Mouse (Mus musculus): Measurements from ENCODE around the gene Ptges. TPM values are rescaled to one million over a fixed set of nuclear protein-coding genes. Genes with fewer than 3 reads are reported as not detected.

Gene Ptges
- polyA plus RNA-seq (2015; fragmentation: Nextera tagmentation; extraction: Ambion mirVana): 6.7 and 9.0 TPM in 2 replicates

GRCm38 (mm10) chr2:30929483-30930045, at the start of gene Ptges:
Gene Ptges (minus strand): TSS chr2:30929863.
- Histone ChIP-seq H3K36me3 (no peaks in the 10 kb centered on the region), H3K9me3 (no peaks in the 10 kb centered on the region), H3K4me1 (peaks cover 25% of the 10 kb centered on the region), H3K9ac (peak within 1 kb of the TSS; percentile 9; the same call in 1 of the 2 replicates), H3K4me3 (replicated peaks) (peak within 1 kb of the TSS; percentile 35), H3K4me2 (peak within 1 kb of the TSS; percentile 68), H3K27ac (peak within 1 kb of the TSS; percentile 51; the same call in 1 of the 2 replicates), H3K27me3 (replicated peaks) (no peaks in the 10 kb centered on the region)
- 2% methylated on average over 23 of the region's 23 CpGs for WGBS
- peak; percentile 59 for ATAC-seq (ENCODE audit: insufficient read depth, low FRiP score, low read depth)

- H3K4me3 ChIP-seq (replicated peaks): peak within 1 kb of the TSS; percentile 92
- H3K27me3 ChIP-seq (replicated peaks): no peaks in the 10 kb centered on the region
- 2% methylated on average over 59 of the region's 59 CpGs for WGBS
- peak within 1 kb of the TSS; percentile 78 for H3K27ac ChIP-seq
- peaks cover 28% of the 10 kb centered on the region for H3K36me3 ChIP-seq
- peak within 1 kb of the TSS; percentile 98 for H3K9ac ChIP-seq
- H3K4me2 ChIP-seq: peak within 1 kb of the TSS; percentile 81
- H3K4me1 ChIP-seq: peaks cover 19% of the 10 kb centered on the region
- H3K9me3 ChIP-seq: no peaks in the 10 kb centered on the region
- ATAC-seq (ENCODE audit: insufficient read depth, low FRiP score, low read depth): peak; percentile 93
Observed at GRCm38 (mm10) chr2:30967352-30968327, 38.0 kb upstream of the Ptges start, which contains the start of gene Tor1a. Gene Tor1a (minus strand): TSS chr2:30967933.

GRCm38 (mm10) chr2:30966826-30967225, 37.2 kb upstream of the Ptges start:
- 0 out of 2 replicates have a peak overlapping the region, but pooled peaks have one; percentile 78 for H3K27ac ChIP-seq
- ATAC-seq (ENCODE audit: insufficient read depth, low FRiP score, low read depth): no peak
- H3K9me3 ChIP-seq: no peaks in the 10 kb centered on the region
- peak overlapping the region; percentile 98 for H3K9ac ChIP-seq
- 15% methylated on average over 16 of the region's 16 CpGs for WGBS
- peaks cover 19% of the 10 kb centered on the region for H3K4me1 ChIP-seq
- peaks cover 31% of the 10 kb centered on the region for H3K36me3 ChIP-seq
- peak overlapping the region; percentile 81 for H3K4me2 ChIP-seq
- peak overlapping the region; percentile 92 for H3K4me3 ChIP-seq (replicated peaks)
- no peaks in the 10 kb centered on the region for H3K27me3 ChIP-seq (replicated peaks)

- Histone ChIP-seq H3K9me3 (no peaks in the 10 kb centered on the region), H3K27me3 (replicated peaks) (no peaks in the 10 kb centered on the region), H3K9ac (no peak overlapping the region), H3K4me2 (peak overlapping the region; percentile 81), H3K4me3 (replicated peaks) (no peak overlapping the region), H3K36me3 (peaks cover 42% of the 10 kb centered on the region), H3K27ac (no peak overlapping the region), H3K4me1 (peaks cover 19% of the 10 kb centered on the region)
- 91% methylated on average over 8 of the region's 8 CpGs for WGBS
- no peak for ATAC-seq (ENCODE audit: insufficient read depth, low FRiP score, low read depth)
Observed at GRCm38 (mm10) chr2:30965627-30966026, 36.0 kb upstream of the Ptges start.

- no peak overlapping the region for H3K4me3 ChIP-seq (replicated peaks)
- no peaks in the 10 kb centered on the region for H3K9me3 ChIP-seq
- H3K36me3 ChIP-seq: peaks cover 66% of the 10 kb centered on the region
- no peaks in the 10 kb centered on the region for H3K27me3 ChIP-seq (replicated peaks)
- WGBS: 78% methylated on average over 11 of the region's 11 CpGs
- peaks cover 19% of the 10 kb centered on the region for H3K4me1 ChIP-seq
- H3K4me2 ChIP-seq: no peak overlapping the region
- H3K9ac ChIP-seq: no peak overlapping the region
- H3K27ac ChIP-seq: no peak overlapping the region
- no peak for ATAC-seq (ENCODE audit: insufficient read depth, low FRiP score, low read depth)
Observed at GRCm38 (mm10) chr2:30962570-30963254, 33.0 kb upstream of the Ptges start.

- Histone ChIP-seq H3K4me2 (no peak overlapping the region), H3K4me3 (replicated peaks) (no peak overlapping the region), H3K27ac (no peak overlapping the region), H3K36me3 (peaks cover 78% of the 10 kb centered on the region), H3K4me1 (peaks cover 7% of the 10 kb centered on the region; the same call in 1 of the 2 replicates), H3K27me3 (replicated peaks) (no peaks in the 10 kb centered on the region), H3K9ac (no peak overlapping the region), H3K9me3 (no peaks in the 10 kb centered on the region)
- ATAC-seq (ENCODE audit: insufficient read depth, low FRiP score, low read depth): no peak
- 44% methylated on average over 5 of the region's 5 CpGs for WGBS
Observed at GRCm38 (mm10) chr2:30959856-30960255, 30.2 kb upstream of the Ptges start.

- H3K4me1 ChIP-seq: peaks cover 18% of the 10 kb centered on the region
- H3K9me3 ChIP-seq: no peaks in the 10 kb centered on the region
- H3K4me3 ChIP-seq (replicated peaks): no peak overlapping the region
- no peak overlapping the region for H3K27ac ChIP-seq
- H3K27me3 ChIP-seq (replicated peaks): no peaks in the 10 kb centered on the region
- WGBS: 83% methylated on average over 14 of the region's 14 CpGs
- no peak for ATAC-seq (ENCODE audit: insufficient read depth, low FRiP score, low read depth)
- H3K9ac ChIP-seq: no peak overlapping the region
- H3K36me3 ChIP-seq: peaks cover 67% of the 10 kb centered on the region
- no peak overlapping the region for H3K4me2 ChIP-seq
Observed at GRCm38 (mm10) chr2:30958726-30959125, 29.1 kb upstream of the Ptges start.

GRCm38 (mm10) chr2:30957511-30957910, 27.8 kb upstream of the Ptges start:
- no peak overlapping the region for H3K4me2 ChIP-seq
- H3K4me3 ChIP-seq (replicated peaks): no peak overlapping the region
- peaks cover 57% of the 10 kb centered on the region for H3K36me3 ChIP-seq
- H3K9me3 ChIP-seq: no peaks in the 10 kb centered on the region
- ATAC-seq (ENCODE audit: insufficient read depth, low FRiP score, low read depth): no peak
- H3K27me3 ChIP-seq (replicated peaks): no peaks in the 10 kb centered on the region
- no peak overlapping the region for H3K27ac ChIP-seq
- H3K9ac ChIP-seq: no peak overlapping the region
- peaks cover 21% of the 10 kb centered on the region for H3K4me1 ChIP-seq
- WGBS: 83% methylated on average over 4 of the region's 4 CpGs

- H3K36me3 ChIP-seq: peaks cover 34% of the 10 kb centered on the region
- no peak overlapping the region for H3K27ac ChIP-seq
- peaks cover 21% of the 10 kb centered on the region for H3K4me1 ChIP-seq
- H3K9me3 ChIP-seq: no peaks in the 10 kb centered on the region
- WGBS: 58% methylated on average over 6 of the region's 6 CpGs
- ATAC-seq (ENCODE audit: insufficient read depth, low FRiP score, low read depth): no peak
- H3K4me3 ChIP-seq (replicated peaks): 0 out of 2 replicates have a peak overlapping the region, but pooled peaks have one; percentile 2
- H3K9ac ChIP-seq: no peak overlapping the region
- H3K4me2 ChIP-seq: peak overlapping the region; percentile 65
- no peaks in the 10 kb centered on the region for H3K27me3 ChIP-seq (replicated peaks)
Observed at GRCm38 (mm10) chr2:30954797-30955196, 25.1 kb upstream of the Ptges start.

- Histone ChIP-seq H3K4me3 (replicated peaks) (peak within 1 kb of the TSS; percentile 74), H3K27me3 (replicated peaks) (no peaks in the 10 kb centered on the region), H3K27ac (peak within 1 kb of the TSS; percentile 85), H3K4me2 (peak within 1 kb of the TSS; percentile 65), H3K9me3 (no peaks in the 10 kb centered on the region), H3K36me3 (peaks cover 17% of the 10 kb centered on the region), H3K4me1 (peaks cover 21% of the 10 kb centered on the region), H3K9ac (peak within 1 kb of the TSS; percentile 72)
- peak; percentile 85 for ATAC-seq (ENCODE audit: insufficient read depth, low FRiP score, low read depth)
- under 1% methylated on average over 60 of the region's 60 CpGs for WGBS
Observed at GRCm38 (mm10) chr2:30952824-30953490, 23.3 kb upstream of the Ptges start, which contains the start of gene Tor1b. Gene Tor1b (plus strand): TSS chr2:30952959.

GRCm38 (mm10) chr2:30952457-30952823, 22.8 kb upstream of the Ptges start:
- Histone ChIP-seq H3K36me3 (peaks cover 16% of the 10 kb centered on the region), H3K4me3 (replicated peaks) (peak overlapping the region; percentile 74), H3K27me3 (replicated peaks) (no peaks in the 10 kb centered on the region), H3K9me3 (no peaks in the 10 kb centered on the region), H3K9ac (no peak overlapping the region), H3K4me2 (peak overlapping the region; percentile 65), H3K27ac (peak overlapping the region; percentile 85; the same call in 1 of the 2 replicates), H3K4me1 (peaks cover 21% of the 10 kb centered on the region)
- 23% methylated on average over 5 of the region's 5 CpGs for WGBS
- 0 out of 2 replicates have a peak, but pooled peaks have one; percentile 29 for ATAC-seq (ENCODE audit: insufficient read depth, low FRiP score, low read depth)
